Mouse (Mus musculus) G1E (cell line): ENCODE data around the gene Tenm2. TPM values are rescaled to one million over a fixed set of nuclear protein-coding genes. Genes with fewer than 3 reads are reported as not detected.

ENCODE experiments used
- ATAC-seq: 2 replicates; pipeline ENCODE4 v1.8.0; 2016; ENCODE audit warnings: mild to moderate bottlenecking; ENCODE audit not compliant: insufficient number of reproducible peaks, poor library complexity, low FRiP score, severe bottlenecking; ENCODE audit errors: extremely low read depth
- DNase-seq: peaks from one replicate; pipeline ENCODE4 v3.0.0; 2012; ENCODE audit warnings: low spot score
- H3K27me3 ChIP-seq: 2 replicates; pipeline ENCODE4 v1.6.1; 2012; ENCODE audit warnings: mild to moderate bottlenecking, low read length, inconsistent platforms; ENCODE audit not compliant: insufficient read depth
- H3K36me3 ChIP-seq: replicated peaks from 2 replicates; pipeline ENCODE3; 2012; ENCODE audit warnings: mild to moderate bottlenecking, inconsistent platforms
- H3K4me1 ChIP-seq: 2 replicates; pipeline ENCODE4 v1.6.1; 2012; ENCODE audit warnings: low read depth, low read length, inconsistent platforms, mixed read lengths; ENCODE audit not compliant: insufficient read depth
- H3K4me3 ChIP-seq: 2 replicates; pipeline ENCODE4 v1.5.1; 2012; ENCODE audit warnings: low read depth, mild to moderate bottlenecking, inconsistent platforms, low read length, moderate library complexity, mixed read lengths
- H3K9me3 ChIP-seq: replicated peaks from 2 replicates; pipeline ENCODE4 v1.6.1; 2012; ENCODE audit warnings: inconsistent platforms
- CTCF ChIP-seq: IDR thresholded peaks from 2 replicates; pipeline ENCODE4 v1.5.1; 2012; ENCODE audit warnings: low read depth, low read length, inconsistent platforms, mixed read lengths
- GATA1 ChIP-seq: IDR thresholded peaks from 2 replicates; pipeline ENCODE4 v1.6.1; 2012; ENCODE audit warnings: borderline replicate concordance, low read length, inconsistent platforms, mixed read lengths
- GATA2 ChIP-seq: IDR thresholded peaks from 2 replicates; pipeline ENCODE4 v1.6.1; 2012; ENCODE audit warnings: low read depth, low read length, inconsistent platforms, borderline replicate concordance
- POLR2AphosphoS5 ChIP-seq: IDR thresholded peaks from 2 replicates; pipeline ENCODE4 v1.6.1; 2012; ENCODE audit warnings: low read depth, low read length, inconsistent platforms; ENCODE audit not compliant: insufficient replicate concordance
- TAL1 ChIP-seq: conservative IDR thresholded peaks from 2 replicates; pipeline ENCODE4 v1.6.1; 2012; ENCODE audit warnings: low read depth, low read length, inconsistent platforms, mixed read lengths
- polyA plus RNA-seq: library from polyadenylated mRNA; stranded (reverse); fragments of >175 nt; gene quantifications from 2 replicates; pipeline ENCODE4 v1.2.3, GENCODE M21; 2012
- total RNA-seq, 2 experiments: library from RNA; stranded (forward) in 1 of 2; stranded (reverse) in 1 of 2; fragments of 200-1000 nt in 1 of 2; fragments of >200 nt in 1 of 2; fragmentation: Nextera tagmentation in 1 of 2; gene quantifications; 2 replicates each; pipeline ENCODE4 v1.2.3; 2014 to 2017

Gene Tenm2
- total and polyA plus RNA-seq, 3 experiments, result 0.44 TPM; not detected in 2

GRCm38 (mm10) chr11:36424959-36425358, 810.8 kb downstream of the Tenm2 start:
- no peak for ATAC-seq
- H3K27me3 ChIP-seq, result no peaks in the 10 kb centered on the region
- DNase-seq, result no peak
- TF ChIP-seq POLR2AphosphoS5 (no peak), GATA1 (no peak), TAL1 (no peak), GATA2 (no peak)
- H3K9me3 ChIP-seq, result peaks cover 34% of the 10 kb centered on the region
- no peaks in the 10 kb centered on the region for H3K4me1 ChIP-seq
- H3K36me3 ChIP-seq, result no peaks in the 10 kb centered on the region
- H3K4me3 ChIP-seq, result no peak overlapping the region

GRCm38 (mm10) chr11:36420047-36420446, 815.7 kb downstream of the Tenm2 start:
- ATAC-seq (no peak), DNase-seq (no peak)
- H3K9me3 ChIP-seq, result peaks cover 20% of the 10 kb centered on the region
- TF ChIP-seq GATA1, result no peak
- no peak for TF ChIP-seq CTCF
- TF ChIP-seq POLR2AphosphoS5, result no peak
- no peak for TF ChIP-seq GATA2
- no peak for TF ChIP-seq TAL1
- H3K4me1 ChIP-seq, result no peaks in the 10 kb centered on the region
- no peaks in the 10 kb centered on the region for H3K27me3 ChIP-seq
- H3K4me3 ChIP-seq, result no peak overlapping the region
- H3K36me3 ChIP-seq, result no peaks in the 10 kb centered on the region

GRCm38 (mm10) chr11:36415244-36415643, 820.5 kb downstream of the Tenm2 start:
- Histone ChIP-seq H3K27me3 (no peaks in the 10 kb centered on the region), H3K4me3 (no peak overlapping the region), H3K4me1 (no peaks in the 10 kb centered on the region), H3K9me3 (peaks cover 19% of the 10 kb centered on the region), H3K36me3 (no peaks in the 10 kb centered on the region)
- ATAC-seq (no peak), DNase-seq (no peak)
- no peak for TF ChIP-seq GATA1
- no peak for TF ChIP-seq CTCF
- no peak for TF ChIP-seq TAL1
- no peak for TF ChIP-seq GATA2
- TF ChIP-seq POLR2AphosphoS5, result no peak

GRCm38 (mm10) chr11:36410881-36411280, 824.9 kb downstream of the Tenm2 start:
- peaks cover 33% of the 10 kb centered on the region for H3K9me3 ChIP-seq
- H3K4me3 ChIP-seq, result no peak overlapping the region
- TF ChIP-seq GATA1, result no peak
- TF ChIP-seq POLR2AphosphoS5, result no peak
- TF ChIP-seq TAL1, result no peak
- no peak for TF ChIP-seq CTCF
- TF ChIP-seq GATA2, result no peak
- DNase-seq (no peak), ATAC-seq (no peak)
- H3K27me3 ChIP-seq, result no peaks in the 10 kb centered on the region
- H3K36me3 ChIP-seq, result no peaks in the 10 kb centered on the region
- H3K4me1 ChIP-seq, result no peaks in the 10 kb centered on the region

- Histone ChIP-seq H3K36me3 (no peaks in the 10 kb centered on the region), H3K4me3 (no peak overlapping the region), H3K9me3 (peaks cover 23% of the 10 kb centered on the region), H3K4me1 (no peaks in the 10 kb centered on the region), H3K27me3 (no peaks in the 10 kb centered on the region)
- DNase-seq (no peak), ATAC-seq (no peak)
- TF ChIP-seq POLR2AphosphoS5, result no peak
- no peak for TF ChIP-seq GATA1
- no peak for TF ChIP-seq GATA2
- no peak for TF ChIP-seq TAL1
- TF ChIP-seq CTCF, result no peak
Measured at GRCm38 (mm10) chr11:36395803-36396710, 839.7 kb downstream of the Tenm2 start.

GRCm38 (mm10) chr11:36384696-36385095, 851.1 kb downstream of the Tenm2 start:
- DNase-seq (no peak), ATAC-seq (no peak)
- no peaks in the 10 kb centered on the region for H3K4me1 ChIP-seq
- H3K4me3 ChIP-seq, result no peak overlapping the region
- no peak for TF ChIP-seq GATA1
- no peak for TF ChIP-seq GATA2
- TF ChIP-seq CTCF, result no peak
- TF ChIP-seq POLR2AphosphoS5, result no peak
- no peak for TF ChIP-seq TAL1
- peaks cover 32% of the 10 kb centered on the region for H3K9me3 ChIP-seq
- no peaks in the 10 kb centered on the region for H3K36me3 ChIP-seq
- H3K27me3 ChIP-seq, result no peaks in the 10 kb centered on the region
